ENCODE assay signal across 8 mouse cellular contexts in the genomic region with DNA sequence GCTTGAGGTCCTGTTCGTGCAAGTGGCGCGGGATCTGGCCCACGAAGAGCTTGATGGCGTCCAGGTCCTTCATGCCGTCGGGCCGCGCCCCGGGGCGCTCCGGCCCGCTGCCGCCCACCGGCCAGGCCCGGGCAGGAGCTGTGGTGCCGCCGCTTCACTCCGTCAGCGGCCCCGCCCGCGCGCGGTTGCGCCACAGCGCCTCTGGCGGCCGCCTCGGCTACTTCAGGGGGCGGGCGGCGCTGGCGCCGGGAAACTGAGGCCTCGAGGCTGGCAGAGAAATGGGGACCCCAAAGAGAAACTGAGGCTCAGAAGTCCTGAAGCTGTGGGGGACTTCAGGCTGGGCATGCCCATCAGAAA. TPM values are rescaled to one million over a fixed set of nuclear protein-coding genes. Genes with fewer than 3 reads are reported as not detected.
DNase-seq lines count a peak whose midpoint lies in the region; ATAC-seq and TF ChIP-seq lines count a peak whose summit lies in the region.

Gene Celf5, minus strand, starts transcription at position 177 of the 357 bp plus-strand sequence.

- peak within 1 kb of the TSS; percentile 61 for H3K4me2 ChIP-seq in forebrain, embryonic 13.5 days
- peak within 1 kb of the TSS; percentile 83 for H3K4me2 ChIP-seq in limb, embryonic 14.5 days (replicated peaks; ENCODE audit: low read depth, low read length, severe bottlenecking)
- peak within 1 kb of the TSS; percentile 77 for H3K4me2 ChIP-seq in midbrain, embryonic 13.5 days (replicated peaks)
- H3K4me2 ChIP-seq in stomach, embryonic 16.5 days (ENCODE audit: low read depth, low read length) = peak within 1 kb of the TSS; percentile 80

- H3K27me3 ChIP-seq in forebrain, embryonic 13.5 days = no peaks in the 10 kb centered on the region
- peaks cover 20% of the 10 kb centered on the region for H3K27me3 ChIP-seq in limb, embryonic 14.5 days (ENCODE audit: control insufficient read depth, insufficient read depth, low read length)
- H3K27me3 ChIP-seq in midbrain, embryonic 13.5 days = peaks cover 10% of the 10 kb centered on the region
- H3K27me3 ChIP-seq in stomach, embryonic 16.5 days (ENCODE audit: control insufficient read depth, insufficient read depth, low read length) = peaks cover 22% of the 10 kb centered on the region

- H3K4me1 ChIP-seq in brown adipose tissue, adult 24 weeks (ENCODE audit: control insufficient read depth, insufficient read depth, insufficient read length, low read length) = no peaks in the 10 kb centered on the region
- H3K4me1 ChIP-seq in forebrain, embryonic 13.5 days = peaks cover 50% of the 10 kb centered on the region
- H3K4me1 ChIP-seq in limb, embryonic 14.5 days (ENCODE audit: control insufficient read depth, insufficient read depth, low read length) = no peaks in the 10 kb centered on the region
- H3K4me1 ChIP-seq in midbrain, embryonic 13.5 days (replicated peaks) = peaks cover 57% of the 10 kb centered on the region
- H3K4me1 ChIP-seq in stomach, embryonic 16.5 days (ENCODE audit: control insufficient read depth, insufficient read depth, low read length) = 0 out of 2 replicates have a peak, but pooled peaks cover 3% of the 10 kb centered on the region

- H3K9ac ChIP-seq in forebrain, embryonic 13.5 days = peak within 1 kb of the TSS; percentile 86
- H3K9ac ChIP-seq in limb, embryonic 14.5 days (ENCODE audit: low read depth, low read length, severe bottlenecking) = peak within 1 kb of the TSS; percentile 55
- peak within 1 kb of the TSS; percentile 92 for H3K9ac ChIP-seq in midbrain, embryonic 13.5 days (replicated peaks)
- H3K9ac ChIP-seq in stomach, embryonic 16.5 days (ENCODE audit: low read length) = peak within 1 kb of the TSS; percentile 70

- TF ChIP-seq POLR2A in limb, embryonic 14.5 days (IDR thresholded peaks at IDR 0.05; ENCODE audit: borderline replicate concordance, extremely low read depth, insufficient read depth, insufficient read length) = no peak

- H3K4me3 ChIP-seq in brown adipose tissue, adult 24 weeks (ENCODE audit: insufficient read depth, low read depth, low read length) = peak within 1 kb of the TSS; percentile 55
- peak within 1 kb of the TSS; percentile 67 for H3K4me3 ChIP-seq in forebrain, embryonic 13.5 days
- H3K4me3 ChIP-seq in limb, embryonic 14.5 days (replicated peaks; ENCODE audit: low read length) = peak within 1 kb of the TSS; percentile 48
- peak within 1 kb of the TSS; percentile 53 for H3K4me3 ChIP-seq in midbrain, embryonic 13.5 days (replicated peaks)
- peak within 1 kb of the TSS; percentile 51 for H3K4me3 ChIP-seq in stomach, embryonic 16.5 days (replicated peaks; ENCODE audit: low read length)

- H3K36me3 ChIP-seq in forebrain, embryonic 13.5 days (ENCODE audit: poor library complexity, severe bottlenecking) = peaks cover 21% of the 10 kb centered on the region
- H3K36me3 ChIP-seq in limb, embryonic 14.5 days (ENCODE audit: control insufficient read depth, insufficient read depth, low read length) = peaks cover 13% of the 10 kb centered on the region
- peaks cover 19% of the 10 kb centered on the region for H3K36me3 ChIP-seq in midbrain, embryonic 13.5 days
- peaks cover 3% of the 10 kb centered on the region for H3K36me3 ChIP-seq in stomach, embryonic 16.5 days (ENCODE audit: control insufficient read depth, insufficient read depth, low read length)

- H3K27ac ChIP-seq in brown adipose tissue, adult 24 weeks (replicated peaks; ENCODE audit: low read depth, low read length) = no peak within 1 kb of the TSS
- H3K27ac ChIP-seq in forebrain, embryonic 13.5 days = peak within 1 kb of the TSS; percentile 75
- no peak within 1 kb of the TSS for H3K27ac ChIP-seq in limb, embryonic 14.5 days (replicated peaks; ENCODE audit: low read depth, low read length)
- H3K27ac ChIP-seq in midbrain, embryonic 13.5 days = peak within 1 kb of the TSS; percentile 76
- H3K27ac ChIP-seq in stomach, embryonic 16.5 days (ENCODE audit: low read length) = no peak within 1 kb of the TSS

- DNase-seq in right cerebral cortex, adult 18-20 months = peak; percentile 77
- no peak for DNase-seq in right cerebral cortex, postnatal 36 days (ENCODE audit: low spot score in 2 of 2)
- DNase-seq in induced T-regulatory cell, adult 2 months (ENCODE audit: low read depth) = peak; percentile 76
- DNase-seq in limb, embryonic 14.5 days (ENCODE audit: low spot score) = no peak

- WGBS in forebrain, embryonic 13.5 days = 0% methylated on average over 20 of the region's 36 CpGs
- 1% methylated on average over 25 of the region's 36 CpGs for WGBS in limb, embryonic 14.5 days
- 0% methylated on average over 36 of the region's 36 CpGs for WGBS in midbrain, embryonic 13.5 days
- WGBS in stomach, embryonic 16.5 days = 2% methylated on average over 29 of the region's 36 CpGs

- H3K9me3 ChIP-seq in forebrain, embryonic 13.5 days (replicated peaks) = no peaks in the 10 kb centered on the region
- H3K9me3 ChIP-seq in limb, embryonic 14.5 days (ENCODE audit: control insufficient read depth, low read length) = no peaks in the 10 kb centered on the region
- H3K9me3 ChIP-seq in midbrain, embryonic 13.5 days = no peaks in the 10 kb centered on the region
- H3K9me3 ChIP-seq in stomach, embryonic 16.5 days (replicated peaks; ENCODE audit: control insufficient read depth, low read length) = no peaks in the 10 kb centered on the region

- peak; percentile 68 for ATAC-seq in forebrain, embryonic 13.5 days
- peak; percentile 53 for ATAC-seq in limb, embryonic 14.5 days (ENCODE audit: low FRiP score, low read depth)
- peak; percentile 61 for ATAC-seq in midbrain, embryonic 13.5 days
- ATAC-seq in stomach, embryonic 16.5 days (ENCODE audit: insufficient read depth, low FRiP score) = peak; percentile 51; the same call in 1 of the 2 replicates

RNA-seq across cellular contexts. Expression of gene Celf5, which starts in this region (rescaled TPM):
- polyA plus RNA-seq in brown adipose tissue, adult 24 weeks (2012; ENCODE audit: insufficient read depth, insufficient read length, missing spikeins) = 0.63 TPM in 1 of 2 replicates, not detected in the other
- polyA plus RNA-seq in forebrain, embryonic 13.5 days (2015; fragmentation: Nextera tagmentation; extraction: Ambion mirVana) = 48.8 and 57.4 TPM in 2 replicates
- 5.9 and 7.9 TPM in 2 replicates for polyA plus RNA-seq in limb, embryonic 14.5 days (2012; rRNA removed)
- 0.85 and 1.6 TPM in 2 replicates for polyA plus RNA-seq in limb, embryonic 14.5 days (2014; fragmentation: Nextera tagmentation; extraction: Ambion mirVana)
- 75.5 and 79.4 TPM in 2 replicates for polyA plus RNA-seq in midbrain, embryonic 13.5 days (2015; fragmentation: Nextera tagmentation; extraction: Ambion mirVana)
- 1.3 and 1.5 TPM in 2 replicates for polyA plus RNA-seq in stomach, embryonic 16.5 days (2015; fragmentation: Nextera tagmentation; extraction: Ambion mirVana)

Comparison
In these comparisons a context has a peak if more than half of its experiments do, and no peak if none do; other contexts are left out.
1. DNase-seq: peak in right cerebral cortex, adult 18-20 months (single experiment) and induced T-regulatory cell, adult 2 months (single experiment); none in right cerebral cortex, postnatal 36 days (0 of 2) and limb, embryonic 14.5 days (single experiment).
2. H3K27ac ChIP-seq: peak in forebrain, embryonic 13.5 days (single experiment) and midbrain, embryonic 13.5 days (single experiment); none in brown adipose tissue, adult 24 weeks (single experiment), limb, embryonic 14.5 days (single experiment) and stomach, embryonic 16.5 days (single experiment).
3. Peak in every context shown above with its lines, with median percentiles within 50 percentile points of each other: H3K4me3 ChIP-seq, ATAC-seq, H3K4me2 ChIP-seq and H3K9ac ChIP-seq.